Comparison of ENCODE assay signal across 8 mouse cellular contexts in the genomic region with DNA sequence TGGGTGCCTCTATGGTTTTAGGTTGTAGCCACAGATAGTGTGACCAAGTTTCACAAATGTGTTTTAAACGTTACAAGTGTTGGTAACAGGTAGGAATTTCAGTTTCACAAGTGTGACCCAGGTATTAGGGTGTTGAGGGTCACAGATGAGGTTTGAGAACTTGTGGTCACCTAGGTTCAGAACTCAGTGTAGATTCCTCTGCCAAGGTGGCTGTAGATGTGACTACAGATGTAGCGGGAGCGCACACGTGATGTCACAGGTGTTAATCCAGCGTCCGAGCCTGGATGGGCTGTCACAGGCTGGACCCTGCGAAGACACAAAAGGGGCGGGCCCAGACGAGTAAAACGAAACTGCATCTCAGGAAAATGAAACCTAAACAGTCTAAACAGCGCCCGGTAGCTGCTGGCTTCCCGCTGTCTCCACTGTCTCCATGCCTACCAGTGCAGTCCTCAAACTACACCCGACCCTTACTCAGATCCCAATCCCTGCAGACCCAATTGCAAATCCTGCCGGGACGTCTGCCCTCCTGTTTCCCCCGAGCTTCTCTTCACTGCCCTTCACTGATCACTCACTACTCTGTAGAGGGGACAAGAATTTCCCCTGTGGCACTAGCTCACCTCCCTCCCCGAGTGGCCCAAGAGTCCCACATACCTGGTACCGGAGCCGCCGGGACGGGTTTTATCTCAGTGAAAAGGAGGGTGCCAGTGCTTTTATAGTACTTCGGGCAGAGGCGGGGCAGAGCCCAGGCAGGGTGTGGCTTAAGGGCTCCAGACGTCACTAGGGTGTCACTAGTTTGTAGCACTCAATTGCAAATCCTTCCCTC. TPM values are rescaled to one million over a fixed set of nuclear protein-coding genes. Genes with fewer than 3 reads are reported as not detected.
A peak's percentile ranks its signal among the peaks of the same experiment; 100 is the strongest.
DNase-seq lines count a peak whose midpoint lies in the region; ATAC-seq lines count a peak whose summit lies in the region.

Gene Irf7 (minus strand): TSS at position 743 of the 823 bp plus-strand sequence.

- no peaks in the 10 kb centered on the region for H3K9me3 ChIP-seq in forebrain, embryonic 12.5 days
- H3K9me3 ChIP-seq in limb, embryonic 11.5 days (ENCODE audit: control insufficient read depth, low read length), result no peaks in the 10 kb centered on the region
- no peaks in the 10 kb centered on the region for H3K9me3 ChIP-seq in midbrain, embryonic 11.5 days (ENCODE audit: control insufficient read depth, low read length)

- ATAC-seq in forebrain, embryonic 12.5 days (ENCODE audit: low FRiP score), result peak; percentile 40; the same call in 1 of the 2 replicates
- no peak; the same call in 1 of the 2 replicates for ATAC-seq in limb, embryonic 11.5 days (ENCODE audit: insufficient number of reproducible peaks, low FRiP score, low TSS enrichment, low read depth)
- peak; percentile 47 for ATAC-seq in midbrain, embryonic 11.5 days (ENCODE audit: low FRiP score)

- peak within 1 kb of the TSS; percentile 52 for H3K9ac ChIP-seq in forebrain, embryonic 12.5 days
- peak within 1 kb of the TSS; percentile 37 for H3K9ac ChIP-seq in limb, embryonic 11.5 days (ENCODE audit: low read length)
- H3K9ac ChIP-seq in midbrain, embryonic 11.5 days (ENCODE audit: low read length), result peak within 1 kb of the TSS; percentile 45

- 14% methylated on average over 25 of the region's 25 CpGs for WGBS in forebrain, embryonic 12.5 days
- 10% methylated on average over 25 of the region's 25 CpGs for WGBS in limb, embryonic 11.5 days
- WGBS in midbrain, embryonic 11.5 days, result 15% methylated on average over 25 of the region's 25 CpGs

- peaks cover 15% of the 10 kb centered on the region for H3K4me1 ChIP-seq in forebrain, embryonic 12.5 days
- H3K4me1 ChIP-seq in limb, embryonic 11.5 days (ENCODE audit: control insufficient read depth, insufficient read depth, low read length), result peaks cover 11% of the 10 kb centered on the region
- peaks cover 5% of the 10 kb centered on the region for H3K4me1 ChIP-seq in midbrain, embryonic 11.5 days (ENCODE audit: control insufficient read depth, insufficient read depth, low read length)

- H3K27ac ChIP-seq in forebrain, embryonic 12.5 days, result no peak within 1 kb of the TSS
- H3K27ac ChIP-seq in limb, embryonic 11.5 days (replicated peaks; ENCODE audit: low read depth, low read length), result no peak within 1 kb of the TSS
- no peak within 1 kb of the TSS for H3K27ac ChIP-seq in midbrain, embryonic 11.5 days (ENCODE audit: low read depth, low read length)

- peaks cover 11% of the 10 kb centered on the region; the same call in 1 of the 2 replicates for H3K27me3 ChIP-seq in forebrain, embryonic 12.5 days
- H3K27me3 ChIP-seq in limb, embryonic 11.5 days (ENCODE audit: control insufficient read depth, insufficient read depth, low read length), result no peaks in the 10 kb centered on the region
- H3K27me3 ChIP-seq in midbrain, embryonic 11.5 days (ENCODE audit: control insufficient read depth, insufficient read depth, low read length), result no peaks in the 10 kb centered on the region

- H3K36me3 ChIP-seq in forebrain, embryonic 12.5 days (replicated peaks), result peaks cover 36% of the 10 kb centered on the region
- peaks cover 23% of the 10 kb centered on the region for H3K36me3 ChIP-seq in limb, embryonic 11.5 days (ENCODE audit: control insufficient read depth, insufficient read depth, low read length)
- peaks cover 23% of the 10 kb centered on the region for H3K36me3 ChIP-seq in midbrain, embryonic 11.5 days (ENCODE audit: control insufficient read depth, insufficient read depth, low read length)

- peak; percentile 82 to 88 for DNase-seq in CD8-positive naive resting alpha-beta T cell, adult 2 months (ENCODE audit: low read depth in 2 of 2, low spot score in 2 of 2)
- DNase-seq in adrenal gland, postnatal 36 days, result peak; percentile 80 to 84
- peak; percentile 65 for DNase-seq in heart, postnatal 4 days
- DNase-seq in limb, embryonic 11.5 days (ENCODE audit: low spot score), result peak; percentile 28
- DNase-seq in midbrain, embryonic 11.5 days (ENCODE audit: low spot score, missing footprints), result peak; percentile 89
- peak; percentile 69 to 82 for DNase-seq in spleen, postnatal 10 days (ENCODE audit: low spot score in 2 of 2)
- DNase-seq in right cerebral cortex, postnatal 25 days, result no peak

- peak within 1 kb of the TSS; percentile 32 for H3K4me3 ChIP-seq in forebrain, embryonic 12.5 days (replicated peaks)
- H3K4me3 ChIP-seq in limb, embryonic 11.5 days (ENCODE audit: low read depth, low read length), result peak within 1 kb of the TSS; percentile 39
- peak within 1 kb of the TSS; percentile 28 for H3K4me3 ChIP-seq in midbrain, embryonic 11.5 days (ENCODE audit: low read depth, low read length)

- H3K4me2 ChIP-seq in forebrain, embryonic 12.5 days, result peak within 1 kb of the TSS; percentile 53
- peak within 1 kb of the TSS; percentile 66 for H3K4me2 ChIP-seq in limb, embryonic 11.5 days (ENCODE audit: low read depth, severe bottlenecking)
- peak within 1 kb of the TSS; percentile 48 for H3K4me2 ChIP-seq in midbrain, embryonic 11.5 days

RNA-seq across cellular contexts. Expression of gene Irf7, which starts in this region (rescaled TPM):
- 10 to 100 TPM; 13.5 to 14.9 TPM for total RNA-seq in adrenal gland, postnatal 36 days (2021)
- 0.69 and 0.83 TPM in 2 replicates for polyA plus RNA-seq in forebrain, embryonic 12.5 days (2016; fragmentation: Nextera tagmentation; extraction: Ambion mirVana)
- 1 to 10 TPM; 1.3 to 1.4 TPM for total RNA-seq in heart, postnatal 4 days (2021)
- 0.59 and 0.79 TPM in 2 replicates for polyA plus RNA-seq in limb, embryonic 11.5 days (2014; fragmentation: Nextera tagmentation; extraction: Ambion mirVana)
- 0.81 and 1.4 TPM in 2 replicates for polyA plus RNA-seq in midbrain, embryonic 11.5 days (2014; fragmentation: Nextera tagmentation; extraction: Ambion mirVana)

Comparison
In these comparisons a context has a peak if more than half of its experiments do, and no peak if none do; other contexts are left out.
1. RNA of gene Irf7 (total RNA-seq): 13.5 to 14.9 TPM in adrenal gland, postnatal 36 days; 1.3 to 1.4 TPM in heart, postnatal 4 days; every median in the first group is over 4 times any median in the second.
2. Peak in ATAC-seq, H3K4me3 ChIP-seq, H3K9ac ChIP-seq and H3K4me2 ChIP-seq in forebrain, embryonic 12.5 days; RNA of the gene not detected or under 1 TPM.
3. Peak in DNase-seq, H3K4me3 ChIP-seq, H3K9ac ChIP-seq and H3K4me2 ChIP-seq in limb, embryonic 11.5 days; RNA of the gene not detected or under 1 TPM.
4. Peak in every context shown above with its lines, with median percentiles within 50 percentile points of each other: H3K4me2 ChIP-seq, H3K4me3 ChIP-seq and H3K9ac ChIP-seq.